Mouse (Mus musculus) natural killer cell, adult 2 months (primary cell): ENCODE data around the gene Jam3.
"Not testable (repeated sequence)": the region's sequence is repeated elsewhere in the genome, so short reads cannot be mapped to it uniquely, and the experiment has no call there.

Experiments
- DNase-seq, 2 experiments: peaks; one replicate each; pipeline ENCODE4 v3.0.0; 2022; ENCODE audit warnings: low spot score in 2 of 2

Jam3 gene

DNA sequence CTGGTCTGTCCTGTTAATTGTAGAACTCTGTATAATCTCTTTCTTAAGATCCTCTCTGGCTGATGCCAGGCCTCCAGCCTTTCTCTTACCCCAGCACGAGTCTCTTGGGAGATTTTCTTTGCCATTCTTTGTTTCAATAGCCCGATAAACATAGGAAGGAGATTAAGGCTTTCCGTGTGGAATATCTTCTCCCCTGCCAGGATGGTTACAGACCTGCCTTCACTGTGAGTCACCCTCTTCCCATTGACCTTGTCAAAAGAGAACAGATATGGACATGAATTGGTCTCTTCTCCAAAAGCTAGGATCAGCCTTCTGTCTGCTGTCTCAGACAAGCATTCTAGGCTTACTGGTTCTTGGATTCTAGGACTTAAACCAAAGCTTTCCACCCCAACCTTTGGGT, 15.5 kb upstream of the Jam3 start:
- no peak for DNase-seq

DNA sequence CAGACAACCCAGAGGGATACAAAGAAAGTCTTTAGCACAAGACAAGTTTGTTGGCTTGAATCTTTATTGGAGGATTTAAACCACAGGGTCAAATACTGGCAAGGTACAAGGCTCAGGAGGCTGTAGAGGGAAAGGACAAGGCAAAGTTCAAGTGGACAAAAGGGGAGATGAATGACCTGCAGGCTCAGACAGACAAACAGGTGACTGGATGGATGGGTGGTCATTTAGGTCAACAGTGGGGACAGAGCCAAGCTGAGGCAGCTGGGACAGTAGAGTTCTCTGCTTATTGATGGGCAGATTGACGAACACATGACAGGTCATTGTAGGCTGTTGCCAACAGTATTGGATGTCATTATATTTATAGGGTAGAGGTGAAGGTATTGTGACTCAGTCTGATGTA, 11.8 kb upstream of the Jam3 start:
- no peak for DNase-seq

GRCm38 (mm10) chr9:27165596-27165995, 10.4 kb upstream of the Jam3 start:
- DNase-seq = no peak

DNA sequence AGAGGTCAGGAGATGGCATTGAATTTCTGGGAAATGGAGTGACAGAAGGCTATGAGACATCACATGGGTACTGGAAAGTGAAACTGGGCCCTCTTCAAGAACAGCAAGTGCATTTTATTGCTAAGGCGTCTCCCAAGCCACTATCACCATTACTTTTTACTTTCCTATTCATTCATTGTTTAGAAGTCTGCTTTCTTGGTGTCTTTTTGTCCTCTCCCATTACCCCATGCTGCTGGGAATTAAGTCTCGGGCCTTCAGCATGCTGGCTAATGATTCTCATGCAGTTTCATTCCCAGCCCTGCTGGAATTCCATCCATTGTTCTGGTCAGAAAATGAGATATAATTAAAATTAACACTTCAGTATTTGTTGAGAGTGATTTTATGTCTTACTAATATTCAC, 9.7 kb upstream of the Jam3 start:
- no peak for DNase-seq

GRCm38 (mm10) chr9:27163661-27164060, 8.4 kb upstream of the Jam3 start:
- not testable (repeated sequence) for DNase-seq

- DNase-seq = no peak
These were observed 1.4 kb downstream of the Jam3 start for GRCm38 (mm10) chr9:27153861-27154260.

GRCm38 (mm10) chr9:27149836-27150235, 5.4 kb downstream of the Jam3 start:
- no peak for DNase-seq

- no peak for DNase-seq
These were observed 6.4 kb downstream of the Jam3 start for GRCm38 (mm10) chr9:27148631-27149471.

DNA sequence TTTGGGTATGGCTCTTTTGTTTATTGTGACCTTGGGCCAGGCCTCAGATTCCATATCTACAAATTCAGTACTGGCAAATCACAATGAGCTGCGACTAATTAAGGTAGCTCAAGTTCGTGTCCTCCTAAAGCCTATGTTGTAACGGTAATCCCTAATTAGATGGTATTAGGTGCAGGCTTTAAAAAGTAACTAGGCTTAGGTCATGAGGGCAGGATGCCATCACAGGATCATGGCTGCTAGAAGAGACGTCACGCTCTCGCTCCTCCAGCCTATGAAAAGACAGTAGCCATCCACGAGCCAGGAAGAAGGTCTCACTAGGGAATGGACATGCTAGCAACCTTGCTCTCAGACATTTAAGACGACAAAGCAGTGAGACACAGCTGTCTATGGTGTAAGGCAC, 7.3 kb downstream of the Jam3 start:
- DNase-seq = no peak

- DNase-seq = no peak
These were observed 8.4 kb downstream of the Jam3 start for GRCm38 (mm10) chr9:27146826-27147225.

DNA sequence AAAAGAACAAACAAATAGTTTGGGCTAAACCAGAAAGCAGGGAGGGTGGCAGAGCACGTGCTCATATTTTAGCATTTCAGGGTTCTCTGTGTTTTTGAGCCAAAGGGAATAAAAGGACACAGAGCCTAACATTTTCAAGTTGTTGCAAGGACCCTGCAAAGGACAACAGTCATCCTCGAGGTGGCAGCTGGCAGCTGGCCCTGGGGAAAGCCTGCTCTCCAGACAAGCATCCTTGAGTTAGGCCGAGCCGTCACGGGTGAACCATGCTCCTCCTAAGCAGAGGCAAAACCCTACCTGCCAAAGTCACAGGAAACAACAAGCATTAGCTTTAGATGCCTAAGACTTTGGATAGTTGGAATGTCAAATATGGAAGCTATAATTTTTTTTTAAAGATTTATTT, 10.2 kb downstream of the Jam3 start:
- no peak for DNase-seq

DNA sequence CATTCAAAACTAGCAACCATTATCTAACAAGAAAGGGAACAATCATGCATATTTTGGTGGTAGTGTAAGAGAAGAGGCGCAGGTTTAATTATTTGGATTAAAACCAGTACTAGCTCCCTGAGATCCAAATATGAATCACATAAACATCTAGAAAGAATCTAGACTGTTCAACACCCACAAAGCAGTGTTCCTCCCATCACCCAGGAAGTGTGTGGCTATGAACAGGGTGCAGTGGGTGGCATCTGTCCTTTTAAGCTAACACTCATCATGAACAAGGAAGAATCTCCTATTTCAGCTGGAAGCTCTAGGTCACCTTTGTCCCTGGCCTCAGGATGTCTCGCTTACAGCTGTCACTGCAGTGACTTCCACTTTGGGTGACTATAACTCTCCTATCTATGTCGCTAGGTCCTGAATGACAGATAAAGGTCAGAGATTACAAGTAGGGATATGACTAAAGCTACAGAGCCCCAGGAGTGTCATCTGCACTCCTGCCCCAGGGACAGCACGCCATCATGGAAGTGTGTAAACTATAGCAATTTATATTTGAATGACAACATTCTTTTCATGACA, 10.9 kb downstream of the Jam3 start:
- DNase-seq = no peak

DNA sequence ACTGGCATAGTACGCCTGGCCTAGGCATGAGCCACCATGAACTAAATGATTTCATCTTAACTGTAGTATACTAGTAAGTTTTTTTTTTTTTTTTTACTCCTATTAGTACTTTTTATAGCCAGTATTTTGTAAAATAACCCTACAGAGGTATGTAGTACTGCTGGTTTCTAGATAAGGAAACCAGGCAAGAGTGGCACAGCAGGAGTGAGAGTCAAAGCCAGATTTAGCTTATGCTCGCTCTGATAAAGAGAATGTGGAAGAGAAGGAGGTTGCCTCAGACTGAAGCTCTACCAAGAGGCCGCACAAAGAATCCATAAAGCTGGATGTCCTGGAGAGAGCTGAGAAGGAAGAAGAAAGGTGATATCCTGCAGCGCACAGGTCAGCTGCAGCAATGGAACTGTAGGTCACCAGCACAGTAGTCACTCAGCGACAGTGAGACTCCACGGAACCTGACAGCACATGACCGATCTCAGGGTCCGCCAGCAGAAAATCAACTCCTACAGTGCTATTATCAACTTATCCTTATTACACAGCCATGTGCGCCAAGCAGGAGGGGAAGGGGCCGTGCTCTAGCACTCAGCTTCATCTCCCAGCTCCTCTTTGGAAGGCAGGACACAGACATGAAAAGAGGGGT, 14.7 kb downstream of the Jam3 start:
- DNase-seq = no peak

- no peak for DNase-seq
These were observed 18.6 kb downstream of the Jam3 start for GRCm38 (mm10) chr9:27136651-27137050.

DNA sequence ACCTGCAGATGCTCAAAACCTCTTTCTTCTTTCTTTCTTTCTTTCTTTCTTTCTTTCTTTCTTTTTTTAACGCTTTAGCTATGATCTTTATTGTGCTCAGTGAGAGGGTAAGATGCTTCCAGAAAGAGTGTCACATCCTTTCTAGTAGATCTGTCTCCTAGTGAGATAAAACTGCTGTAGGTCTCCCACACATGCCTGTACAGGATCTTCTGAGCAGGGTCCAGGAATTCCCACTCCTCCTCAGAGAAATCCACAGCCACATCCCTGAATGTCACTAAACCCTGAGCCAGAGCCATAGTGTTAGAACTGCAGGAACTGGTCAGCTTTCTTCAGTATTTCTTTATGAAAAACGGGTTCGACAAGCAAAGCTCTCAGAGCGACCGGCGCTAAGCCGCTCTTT, 19.8 kb downstream of the Jam3 start:
- no peak for DNase-seq

GRCm38 (mm10) chr9:27134410-27134809, 20.8 kb downstream of the Jam3 start:
- DNase-seq = no peak

DNA sequence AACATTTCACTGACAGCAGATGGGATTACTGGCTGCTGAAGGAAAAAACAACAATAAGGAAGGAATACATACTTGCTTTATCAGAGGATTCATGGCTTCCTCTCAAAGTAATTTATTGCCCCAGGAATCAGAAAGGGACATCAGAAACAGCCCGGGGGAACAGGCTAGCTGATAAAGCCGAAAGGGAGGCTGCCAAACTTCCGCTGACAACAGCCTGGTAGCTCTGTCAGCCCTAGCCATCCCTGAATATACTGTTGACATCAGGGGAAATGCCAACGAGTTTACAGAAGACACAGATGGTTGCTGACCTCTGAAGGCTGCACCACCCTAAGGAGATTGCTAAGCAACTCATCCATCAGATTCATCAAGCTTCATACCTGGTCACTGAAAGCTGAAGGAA, 26.6 kb downstream of the Jam3 start:
- DNase-seq = no peak

GRCm38 (mm10) chr9:27126543-27126942, 28.7 kb downstream of the Jam3 start:
- no peak for DNase-seq

DNA sequence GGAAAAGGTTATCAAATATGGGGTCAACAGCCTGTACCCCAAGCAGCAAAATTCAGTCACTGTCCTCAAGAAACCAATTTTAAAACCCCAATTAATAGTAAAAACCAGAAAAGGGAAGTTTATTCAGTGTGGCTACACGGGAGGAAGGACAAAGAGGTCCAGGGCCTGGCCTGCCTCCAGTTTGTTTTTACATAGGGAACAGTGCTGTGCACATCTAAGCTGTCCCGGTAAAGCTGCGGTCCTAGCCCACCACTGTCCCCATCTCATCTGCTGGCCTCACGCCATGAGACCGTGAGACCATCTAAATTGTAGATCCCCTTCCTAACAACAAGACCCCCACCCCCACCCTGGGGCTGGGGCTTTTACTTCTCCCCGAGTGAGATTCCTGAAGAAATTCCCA, 29.8 kb downstream of the Jam3 start:
- no peak for DNase-seq

GRCm38 (mm10) chr9:27123947-27124346, 31.3 kb downstream of the Jam3 start:
- DNase-seq = no peak

- no peak for DNase-seq
These were observed 32.3 kb downstream of the Jam3 start for GRCm38 (mm10) chr9:27122963-27123362.

DNA sequence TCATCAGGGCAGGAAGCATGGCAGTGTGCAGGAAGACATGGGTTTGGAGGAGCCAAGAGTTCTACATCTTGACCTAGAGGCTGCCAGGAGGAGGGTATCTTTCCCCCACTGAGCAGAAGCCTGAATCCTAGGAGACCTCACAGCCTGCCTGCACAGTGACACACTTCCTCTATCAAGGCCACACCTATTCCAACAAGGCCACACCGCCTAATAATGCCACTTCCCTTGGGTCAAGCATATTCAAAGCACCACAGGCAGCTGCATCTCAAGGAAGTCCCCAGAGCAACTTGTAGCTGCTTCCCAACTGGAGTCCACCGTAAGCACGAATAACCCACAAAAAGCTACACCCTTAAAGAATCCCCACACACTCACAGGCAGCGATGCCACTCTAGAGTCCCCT, 33.1 kb downstream of the Jam3 start:
- DNase-seq = no peak

DNA sequence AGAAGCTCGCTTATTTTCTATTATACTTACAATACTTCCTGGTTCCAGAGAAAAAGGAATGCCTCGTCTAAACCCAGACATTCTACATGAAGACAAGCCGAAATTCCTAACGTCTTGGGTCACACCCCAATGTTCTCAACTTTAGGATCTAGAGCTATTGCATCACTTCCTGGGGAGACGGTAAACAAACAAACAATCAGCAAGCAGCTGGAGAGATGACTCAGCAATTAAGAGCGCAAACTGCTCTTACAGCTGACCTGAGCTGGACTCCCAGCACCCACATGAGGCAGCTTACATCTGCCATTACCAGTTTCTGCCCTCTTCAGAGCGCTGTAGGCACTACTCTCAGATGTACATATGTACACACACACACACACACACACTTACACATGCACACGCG, 34.0 kb downstream of the Jam3 start:
- no peak for DNase-seq
